Mouse (Mus musculus) left cerebral cortex, postnatal 36 days (tissue): ENCODE results near the gene Rnf157. TPM values are rescaled to one million over a fixed set of nuclear protein-coding genes. Genes with fewer than 3 reads are reported as not detected.
A peak's percentile ranks its signal among the peaks of the same experiment; 100 is the strongest.

Experiments used
- DNase-seq, 2 experiments: peaks; one replicate each; pipeline ENCODE4 v3.0.0; 2021 to 2022; ENCODE audit warnings: low spot score in 2 of 2, mixed read lengths in 1 of 2
- intact Hi-C: fragments of 180-260 bp; cut with DNase I; formaldehyde crosslinking; loops from one replicate; pipeline ENCODE4 v1.15.1; 2025
- total RNA-seq, 2 experiments: library from RNA; stranded (reverse); gene quantifications; 2 replicates each; pipeline ENCODE4 v1.2.3; 2021

The Rnf157 gene
- total RNA-seq, 2 experiments from 2014 or later = 266 to 286 TPM

GRCm38 (mm10) chr11:116358926-116359637, 53.8 kb downstream of the Rnf157 start:
- intact Hi-C loops = no loop called here
- no peak for DNase-seq

GRCm38 (mm10) chr11:116354521-116354920, 58.3 kb downstream of the Rnf157 start:
- intact Hi-C loops = no loop called here
- no peak for DNase-seq

- intact Hi-C loops = no loop called here
- no peak for DNase-seq
Observed at GRCm38 (mm10) chr11:116353535-116353934, 59.3 kb downstream of the Rnf157 start.

- intact Hi-C loops = no loop called here
- DNase-seq = no peak
Observed at GRCm38 (mm10) chr11:116351294-116351693, 61.5 kb downstream of the Rnf157 start.

- DNase-seq = no peak
- intact Hi-C loops = no loop called here
Observed at GRCm38 (mm10) chr11:116347955-116348354, 64.9 kb downstream of the Rnf157 start.

GRCm38 (mm10) chr11:116347012-116347411, 65.8 kb downstream of the Rnf157 start:
- no peak for DNase-seq
- intact Hi-C loops = no loop called here

GRCm38 (mm10) chr11:116342069-116342791, 70.6 kb downstream of the Rnf157 start:
- DNase-seq = no peak

GRCm38 (mm10) chr11:116337531-116337930, 75.3 kb downstream of the Rnf157 start:
- intact Hi-C loops = no loop called here
- no peak for DNase-seq

More at GRCm38 (mm10) chr11:116342069-116342791, 70.6 kb downstream of the Rnf157 start:
- intact Hi-C loops = no loop called here

GRCm38 (mm10) chr11:116337000-116337399, 75.8 kb downstream of the Rnf157 start:
- intact Hi-C loops = no loop called here
- no peak for DNase-seq

- intact Hi-C loops = no loop called here
- no peak for DNase-seq
Observed at GRCm38 (mm10) chr11:116336393-116336792, 76.4 kb downstream of the Rnf157 start.

- DNase-seq = peak; percentile 91 to 97
- intact Hi-C loops = no loop called here
Observed at GRCm38 (mm10) chr11:116335244-116336036, 77.4 kb downstream of the Rnf157 start, which contains the start of gene Foxj1. Foxj1 (minus strand) TSS chr11:116335399.

GRCm38 (mm10) chr11:116334417-116334782, 78.4 kb downstream of the Rnf157 start:
- intact Hi-C loops = no loop called here
- DNase-seq = no peak

- no peak for DNase-seq
- intact Hi-C loops = no loop called here
Observed at GRCm38 (mm10) chr11:116333526-116334416, 79.1 kb downstream of the Rnf157 start.

GRCm38 (mm10) chr11:116332983-116333270, 79.9 kb downstream of the Rnf157 start:
- DNase-seq = no peak
- intact Hi-C loops = no loop called here

GRCm38 (mm10) chr11:116332232-116332982, 80.4 kb downstream of the Rnf157 start:
- intact Hi-C loops = no loop called here
- DNase-seq = no peak

GRCm38 (mm10) chr11:116330211-116330518, 82.7 kb downstream of the Rnf157 start:
- intact Hi-C loops = no loop called here
- DNase-seq = no peak

GRCm38 (mm10) chr11:116329314-116330210, 83.3 kb downstream of the Rnf157 start:
- intact Hi-C loops = no loop called here
- DNase-seq = no peak

- intact Hi-C loops = no loop called here
- no peak for DNase-seq
Observed at GRCm38 (mm10) chr11:116326963-116327603, 85.7 kb downstream of the Rnf157 start.
